Mouse (Mus musculus) heart, adult 2 months (tissue): Measurements from ENCODE around the gene Tubb1. TPM values are rescaled to one million over a fixed set of nuclear protein-coding genes. Genes with fewer than 3 reads are reported as not detected.
A peak's percentile ranks its signal among the peaks of the same experiment; 100 is the strongest.

Experiments
- DNase-seq, 2 experiments: peaks; one replicate each; pipeline ENCODE4 v3.0.0; 2021
- H3K27ac ChIP-seq: fragments of 200-600 bp; 2 replicates; pipeline ENCODE4 v1.8.1; 2022
- H3K27me3 ChIP-seq: fragments of 200-500 bp; 2 replicates; pipeline ENCODE4 v1.6.1; 2012; ENCODE audit warnings: mild to moderate bottlenecking, low read length, inconsistent platforms, mixed read lengths; ENCODE audit not compliant: control insufficient read depth, insufficient read depth
- H3K36me3 ChIP-seq: fragments of 200-500 bp; 2 replicates; pipeline ENCODE4 v1.6.1; 2012; ENCODE audit warnings: low read length, inconsistent platforms; ENCODE audit not compliant: control insufficient read depth, insufficient read depth
- H3K4me1 ChIP-seq: fragments of 200-500 bp; 2 replicates; pipeline ENCODE4 v1.6.1; 2011; ENCODE audit warnings: low read length; ENCODE audit not compliant: control insufficient read depth, insufficient read depth
- H3K4me3 ChIP-seq: fragments of 200-600 bp; 2 replicates; pipeline ENCODE4 v1.8.1; 2022
- H3K79me2 ChIP-seq: fragments of 200-500 bp; replicated peaks from 2 replicates; pipeline ENCODE4 v1.6.1; 2012; ENCODE audit warnings: mild to moderate bottlenecking, inconsistent platforms, low read length, moderate library complexity, mixed read lengths; ENCODE audit not compliant: control insufficient read depth, insufficient read depth
- H3K9ac ChIP-seq: fragments of 200-500 bp; 2 replicates; pipeline ENCODE4 v1.6.1; 2012; ENCODE audit warnings: low read depth, mild to moderate bottlenecking, control low read depth, inconsistent platforms, low read length, mixed read lengths
- CTCF ChIP-seq: fragments of 200-600 bp; IDR thresholded peaks from 2 replicates; pipeline ENCODE4 v1.8.1; 2022; ENCODE audit warnings: antibody characterized with exemption, mild to moderate bottlenecking, moderate library complexity
- EP300 ChIP-seq: fragments of 200-500 bp; IDR thresholded peaks from 2 replicates; pipeline ENCODE4 v1.6.1; 2011; ENCODE audit warnings: low read depth, low read length, control low read depth; ENCODE audit not compliant: insufficient read depth
- POLR2A ChIP-seq: fragments of 200-500 bp; IDR thresholded peaks from 2 replicates; pipeline ENCODE4 v1.6.1; 2011; ENCODE audit warnings: mild to moderate bottlenecking, low read depth, low read length, control low read depth; ENCODE audit not compliant: insufficient read depth
- WGBS: fragments of 180-500 bp; shearing (Covaris S2); methylation state at CpG from one replicate; pipeline ENCODE4 v1.1.7; 2018; 5-methylcytosine and 5-hydroxymethylcytosine counted together
- intact Hi-C: fragments of 180-260 bp; cut with DNase I; formaldehyde crosslinking; loops from one replicate; pipeline ENCODE4 v1.15.1; 2025
- polyA plus RNA-seq: library from polyadenylated mRNA; depleted of rRNA; stranded (reverse); fragments of >200 nt; gene quantifications from 2 replicates; pipeline ENCODE4 v1.2.3, GENCODE M21; 2012
- total RNA-seq, 2 experiments: library from RNA; stranded (reverse); gene quantifications; 2 replicates each; pipeline ENCODE4 v1.2.3; 2021

The Tubb1 gene
- total and polyA plus RNA-seq, 3 experiments = 4.1 to 21.4 (median 9.7) TPM

GRCm38 (mm10) chr2:174473550-174473927 lies 23.0 kb downstream of the Tubb1 start:
- Histone ChIP-seq H3K36me3 (peaks cover 5% of the 10 kb centered on the region; the same call in 1 of the 2 replicates), H3K4me3 (peak overlapping the region; percentile 84), H3K27me3 (no peaks in the 10 kb centered on the region), H3K4me1 (peaks cover 8% of the 10 kb centered on the region), H3K9ac (peak overlapping the region; percentile 57; the same call in 1 of the 2 replicates), H3K79me2 (no peaks in the 10 kb centered on the region), H3K27ac (peak overlapping the region; percentile 64; the same call in 1 of the 2 replicates)
- DNase-seq = peak in 1 of 2 experiments; percentile 30
- intact Hi-C loops = loop anchor here (2.0 to 10.0 kb wide), 3 partner anchors 59 to 399 kb away; partner anchors contain the start of genes Nelfcd and Stx16
- no peak for TF ChIP-seq EP300
- TF ChIP-seq CTCF = no peak
- TF ChIP-seq POLR2A = no peak
- WGBS = 78% methylated on average over 5 of the region's 5 CpGs

GRCm38 (mm10) chr2:174477543-174478319 lies 27.2 kb downstream of the Tubb1 start:
- TF ChIP-seq CTCF = no peak
- no peak for TF ChIP-seq POLR2A
- no peak for TF ChIP-seq EP300
- intact Hi-C loops = loop anchor here (10.0 kb wide), 1 partner anchor 403 kb away; the partner anchor contains the start of gene Stx16
- H3K27me3 ChIP-seq = no peaks in the 10 kb centered on the region
- H3K27ac ChIP-seq = no peak overlapping the region
- no peak overlapping the region for H3K9ac ChIP-seq
- H3K79me2 ChIP-seq = no peaks in the 10 kb centered on the region
- whole genome bisulfite sequencing = 80% methylated on average over 3 of the region's 3 CpGs
- H3K36me3 ChIP-seq = no peaks in the 10 kb centered on the region
- H3K4me1 ChIP-seq = peaks cover 3% of the 10 kb centered on the region
- no peak for DNase-seq
- no peak overlapping the region for H3K4me3 ChIP-seq

GRCm38 (mm10) chr2:174478746-174479145 lies 28.3 kb downstream of the Tubb1 start:
- H3K79me2 ChIP-seq = no peaks in the 10 kb centered on the region
- intact Hi-C loops = loop anchor here (10.0 kb wide), 1 partner anchor 404 kb away; the partner anchor contains the start of gene Stx16
- no peak overlapping the region for H3K4me3 ChIP-seq
- no peaks in the 10 kb centered on the region for H3K4me1 ChIP-seq
- H3K9ac ChIP-seq = no peak overlapping the region
- 65% methylated on average over 5 of the region's 5 CpGs for WGBS
- H3K27me3 ChIP-seq = no peaks in the 10 kb centered on the region
- H3K27ac ChIP-seq = no peak overlapping the region
- H3K36me3 ChIP-seq = no peaks in the 10 kb centered on the region
- no peak for TF ChIP-seq CTCF
- no peak for TF ChIP-seq POLR2A
- no peak for TF ChIP-seq EP300
- DNase-seq = no peak

- H3K27ac ChIP-seq = no peak overlapping the region
- no peak for DNase-seq
- no peak overlapping the region for H3K4me3 ChIP-seq
- no peaks in the 10 kb centered on the region for H3K4me1 ChIP-seq
- intact Hi-C loops = no loop called here
- TF ChIP-seq POLR2A = no peak
- no peak for TF ChIP-seq EP300
- TF ChIP-seq CTCF = no peak
- WGBS = 80% methylated on average over 5 of the region's 5 CpGs
- H3K9ac ChIP-seq = no peak overlapping the region
- no peaks in the 10 kb centered on the region for H3K27me3 ChIP-seq
- no peaks in the 10 kb centered on the region for H3K36me3 ChIP-seq
- no peaks in the 10 kb centered on the region for H3K79me2 ChIP-seq
Observed at GRCm38 (mm10) chr2:174487005-174487404, 36.5 kb downstream of the Tubb1 start.

- intact Hi-C loops = loop anchor here (1.0 kb wide), 1 partner anchor 181 kb away; no protein-coding TSS in a partner anchor
- WGBS = 54% methylated on average over 2 of the region's 2 CpGs
- peak; percentile 16 to 23 for DNase-seq
Observed at GRCm38 (mm10) chr2:174492858-174493257, 42.4 kb downstream of the Tubb1 start.

GRCm38 (mm10) chr2:174500814-174501503 lies 50.5 kb downstream of the Tubb1 start:
- no peaks in the 10 kb centered on the region for H3K36me3 ChIP-seq
- H3K4me3 ChIP-seq = no peak overlapping the region
- 90% methylated on average over 14 of the region's 14 CpGs for WGBS
- no peak for DNase-seq
- H3K27me3 ChIP-seq = no peaks in the 10 kb centered on the region
- intact Hi-C loops = no loop called here
- no peaks in the 10 kb centered on the region for H3K4me1 ChIP-seq
- no peak overlapping the region for H3K27ac ChIP-seq
- H3K79me2 ChIP-seq = no peaks in the 10 kb centered on the region
- TF ChIP-seq POLR2A = no peak
- no peak for TF ChIP-seq CTCF
- TF ChIP-seq EP300 = no peak
- no peak overlapping the region for H3K9ac ChIP-seq

More at GRCm38 (mm10) chr2:174492858-174493257, 42.4 kb downstream of the Tubb1 start:
- Histone ChIP-seq H3K27ac (no peak overlapping the region), H3K36me3 (no peaks in the 10 kb centered on the region), H3K4me3 (no peak overlapping the region), H3K79me2 (no peaks in the 10 kb centered on the region), H3K27me3 (no peaks in the 10 kb centered on the region), H3K4me1 (no peaks in the 10 kb centered on the region), H3K9ac (no peak overlapping the region)
- TF ChIP-seq EP300 = no peak
- TF ChIP-seq POLR2A = no peak
- peak; percentile 69 for TF ChIP-seq CTCF
